Mouse (Mus musculus): ENCODE measurements around the gene A830031A19Rik.

Gene A830031A19Rik

GRCm38 (mm10) chr11:24076821-24077730 is 2.2 kb upstream of the A830031A19Rik start:
- peak; percentile 58 for DNase-seq (ENCODE audit: low spot score)

- DNase-seq (ENCODE audit: low spot score), result peak; percentile 72
Observed at GRCm38 (mm10) chr11:24076127-24076650, 1.3 kb upstream of the A830031A19Rik start.

- DNase-seq (ENCODE audit: low spot score), result no peak
Observed at GRCm38 (mm10) chr11:24075486-24076126, 752 bp upstream of the A830031A19Rik start.

- DNase-seq (ENCODE audit: low spot score), result no peak
Observed at GRCm38 (mm10) chr11:24074021-24074591, 748 bp downstream of the A830031A19Rik start.

GRCm38 (mm10) chr11:24065313-24065712 is 9.5 kb downstream of the A830031A19Rik start:
- DNase-seq (ENCODE audit: low spot score), result no peak

- no peak for DNase-seq (ENCODE audit: low spot score)
Observed at GRCm38 (mm10) chr11:24064221-24064620, 10.6 kb downstream of the A830031A19Rik start.

- DNase-seq (ENCODE audit: low spot score), result no peak
Observed at GRCm38 (mm10) chr11:24062495-24063096, 12.3 kb downstream of the A830031A19Rik start.

GRCm38 (mm10) chr11:24061819-24062218 is 13.0 kb downstream of the A830031A19Rik start:
- DNase-seq (ENCODE audit: low spot score), result no peak

- no peak for DNase-seq (ENCODE audit: low spot score)
Observed at GRCm38 (mm10) chr11:24060428-24060827, 14.4 kb downstream of the A830031A19Rik start.

GRCm38 (mm10) chr11:24059137-24059536 is 15.7 kb downstream of the A830031A19Rik start:
- no peak for DNase-seq (ENCODE audit: low spot score)

GRCm38 (mm10) chr11:24052882-24053281 is 22.0 kb downstream of the A830031A19Rik start:
- no peak for DNase-seq (ENCODE audit: low spot score)

- DNase-seq (ENCODE audit: low spot score), result no peak
Observed at GRCm38 (mm10) chr11:24050032-24050757, 24.7 kb downstream of the A830031A19Rik start.

GRCm38 (mm10) chr11:24049226-24050031 is 25.4 kb downstream of the A830031A19Rik start:
- DNase-seq (ENCODE audit: low spot score), result peak; percentile 68

GRCm38 (mm10) chr11:24044025-24044424 is 30.8 kb downstream of the A830031A19Rik start:
- DNase-seq (ENCODE audit: low spot score), result no peak

GRCm38 (mm10) chr11:24020760-24021159 is 54.1 kb downstream of the A830031A19Rik start:
- DNase-seq (ENCODE audit: low spot score), result no peak

- DNase-seq (ENCODE audit: low spot score), result no peak
Observed at GRCm38 (mm10) chr11:24018783-24019182, 56.1 kb downstream of the A830031A19Rik start.

- no peak for DNase-seq (ENCODE audit: low spot score)
Observed at GRCm38 (mm10) chr11:24016647-24017179, 58.1 kb downstream of the A830031A19Rik start.

- no peak for DNase-seq (ENCODE audit: low spot score)
Observed at GRCm38 (mm10) chr11:24016049-24016448, 58.8 kb downstream of the A830031A19Rik start.

- DNase-seq (ENCODE audit: low spot score), result no peak
Observed at GRCm38 (mm10) chr11:24014642-24015041, 60.2 kb downstream of the A830031A19Rik start.

- no peak for DNase-seq (ENCODE audit: low spot score)
Observed at GRCm38 (mm10) chr11:24012301-24012700, 62.6 kb downstream of the A830031A19Rik start.
